Mouse (Mus musculus): ENCODE measurements around the gene Acot7. TPM values are rescaled to one million over a fixed set of nuclear protein-coding genes. Genes with fewer than 3 reads are reported as not detected.

Acot7 gene
- polyA plus RNA-seq, 1 experiment: 523 TPM

DNA sequence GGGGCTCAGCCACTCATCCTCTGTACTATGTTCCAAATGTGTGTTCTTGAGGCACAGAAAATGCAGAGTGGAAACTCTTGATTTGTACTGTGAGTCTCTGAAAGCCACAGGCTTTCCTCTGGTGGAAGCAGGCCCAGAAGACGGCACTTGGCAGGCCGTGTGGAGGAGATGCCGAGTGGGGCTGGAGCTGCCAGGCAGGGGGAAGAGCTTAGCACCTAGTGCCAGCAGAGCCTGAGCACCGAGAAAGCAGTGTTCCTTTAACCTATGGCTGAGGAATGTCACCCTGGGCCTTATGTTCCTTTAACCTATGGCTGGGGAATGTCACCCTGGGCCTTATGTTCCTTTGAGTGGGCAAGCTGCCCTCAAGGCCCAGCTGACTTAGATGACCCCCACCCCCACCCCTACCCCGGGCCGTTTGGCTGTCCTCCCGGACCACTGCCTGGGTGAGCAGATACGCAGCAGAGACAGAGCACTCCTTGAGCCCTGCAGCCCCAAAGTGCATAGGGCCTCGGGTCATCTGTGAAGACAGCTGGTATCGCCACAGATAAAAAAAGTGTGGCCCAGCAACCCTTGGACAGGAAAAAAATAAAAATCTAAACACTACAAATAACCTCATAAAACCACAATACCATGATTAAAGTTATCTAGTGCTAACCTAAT, 88.4 kb downstream of the Acot7 start:
- 3% methylated on average over 10 of the region's 10 CpGs for WGBS

GRCm38 (mm10) chr4:152267748-152268369, 89.9 kb downstream of the Acot7 start:
- no peaks in the 10 kb centered on the region for H3K27me3 ChIP-seq (ENCODE audit: control insufficient read depth, insufficient read depth, low read length)
- peak overlapping the region; percentile 50 for H3K27ac ChIP-seq (ENCODE audit: insufficient read depth, low read length)
- WGBS: 12% methylated on average over 13 of the region's 13 CpGs
- H3K4me1 ChIP-seq (ENCODE audit: control insufficient read depth, insufficient read depth, low read length): peaks cover 75% of the 10 kb centered on the region
- DNase-seq: peak; percentile 84 to 88
- no peak for TF ChIP-seq POLR2A (IDR thresholded peaks at IDR 0.05; ENCODE audit: borderline replicate concordance, insufficient read depth, low read length)
- H3K4me3 ChIP-seq (replicated peaks; ENCODE audit: insufficient read depth, low read depth, low read length): no peak overlapping the region

More for the DNA sequence above, 88.4 kb downstream of the Acot7 start:
- peak; percentile 82 to 87 for DNase-seq
- TF ChIP-seq CTCF (IDR thresholded peaks at IDR 0.05; ENCODE audit: borderline replicate concordance, insufficient read depth, low read depth, low read length): no peak
- TF ChIP-seq POLR2A (IDR thresholded peaks at IDR 0.05; ENCODE audit: borderline replicate concordance, insufficient read depth, low read length): no peak
- Histone ChIP-seq H3K27ac (ENCODE audit: insufficient read depth, low read length) (peak overlapping the region; percentile 37), H3K4me3 (replicated peaks; ENCODE audit: insufficient read depth, low read depth, low read length) (no peak overlapping the region), H3K27me3 (ENCODE audit: control insufficient read depth, insufficient read depth, low read length) (no peaks in the 10 kb centered on the region), H3K4me1 (ENCODE audit: control insufficient read depth, insufficient read depth, low read length) (peaks cover 86% of the 10 kb centered on the region)

GRCm38 (mm10) chr4:152269967-152270366, 92.0 kb downstream of the Acot7 start:
- Histone ChIP-seq H3K4me3 (replicated peaks; ENCODE audit: insufficient read depth, low read depth, low read length) (no peak overlapping the region), H3K27me3 (ENCODE audit: control insufficient read depth, insufficient read depth, low read length) (no peaks in the 10 kb centered on the region), H3K27ac (ENCODE audit: insufficient read depth, low read length) (no peak overlapping the region), H3K4me1 (ENCODE audit: control insufficient read depth, insufficient read depth, low read length) (peaks cover 64% of the 10 kb centered on the region)
- no peak for DNase-seq
- 83% methylated on average over 13 of the region's 13 CpGs for WGBS
- TF ChIP-seq POLR2A (IDR thresholded peaks at IDR 0.05; ENCODE audit: borderline replicate concordance, insufficient read depth, low read length): no peak
- TF ChIP-seq CTCF (IDR thresholded peaks at IDR 0.05; ENCODE audit: borderline replicate concordance, insufficient read depth, low read depth, low read length): no peak

DNA sequence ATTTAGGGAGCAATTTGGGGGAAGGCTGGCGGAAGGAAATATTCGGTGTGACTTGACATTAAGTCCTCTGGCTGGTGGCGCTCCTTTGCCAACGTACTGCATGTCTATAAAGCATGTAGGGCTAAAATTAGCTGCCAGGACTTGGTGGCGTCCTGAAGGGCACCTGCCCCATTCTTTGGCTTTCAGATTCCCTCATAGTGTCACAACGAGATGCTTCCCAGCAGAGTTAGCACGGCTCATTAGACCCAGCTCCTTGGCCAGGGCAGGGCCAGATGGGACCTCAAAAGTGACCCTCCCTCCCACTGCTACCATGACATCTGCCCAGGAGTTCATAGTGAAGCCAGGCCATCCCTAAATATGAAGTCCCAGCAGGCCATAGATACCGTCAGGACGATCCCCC, 92.7 kb downstream of the Acot7 start:
- WGBS: 39% methylated on average over 9 of the region's 9 CpGs
- no peak for DNase-seq
- TF ChIP-seq CTCF (IDR thresholded peaks at IDR 0.05; ENCODE audit: borderline replicate concordance, insufficient read depth, low read depth, low read length) (no peak), POLR2A (IDR thresholded peaks at IDR 0.05; ENCODE audit: borderline replicate concordance, insufficient read depth, low read length) (no peak)
- H3K4me1 ChIP-seq (ENCODE audit: control insufficient read depth, insufficient read depth, low read length): peaks cover 59% of the 10 kb centered on the region
- H3K4me3 ChIP-seq (replicated peaks; ENCODE audit: insufficient read depth, low read depth, low read length): no peak overlapping the region
- no peaks in the 10 kb centered on the region for H3K27me3 ChIP-seq (ENCODE audit: control insufficient read depth, insufficient read depth, low read length)
- no peak overlapping the region for H3K27ac ChIP-seq (ENCODE audit: insufficient read depth, low read length)

GRCm38 (mm10) chr4:152271334-152271733, 93.4 kb downstream of the Acot7 start:
- WGBS: 79% methylated on average over 11 of the region's 11 CpGs
- TF ChIP-seq CTCF (IDR thresholded peaks at IDR 0.05; ENCODE audit: borderline replicate concordance, insufficient read depth, low read depth, low read length) (no peak), POLR2A (IDR thresholded peaks at IDR 0.05; ENCODE audit: borderline replicate concordance, insufficient read depth, low read length) (no peak)
- Histone ChIP-seq H3K4me3 (replicated peaks; ENCODE audit: insufficient read depth, low read depth, low read length) (no peak overlapping the region), H3K27me3 (ENCODE audit: control insufficient read depth, insufficient read depth, low read length) (no peaks in the 10 kb centered on the region), H3K27ac (ENCODE audit: insufficient read depth, low read length) (no peak overlapping the region), H3K4me1 (ENCODE audit: control insufficient read depth, insufficient read depth, low read length) (peaks cover 53% of the 10 kb centered on the region)
- no peak for DNase-seq

GRCm38 (mm10) chr4:152272006-152272405, 94.1 kb downstream of the Acot7 start:
- WGBS: 85% methylated on average over 7 of the region's 7 CpGs
- Histone ChIP-seq H3K4me1 (ENCODE audit: control insufficient read depth, insufficient read depth, low read length) (peaks cover 51% of the 10 kb centered on the region), H3K4me3 (replicated peaks; ENCODE audit: insufficient read depth, low read depth, low read length) (no peak overlapping the region), H3K27ac (ENCODE audit: insufficient read depth, low read length) (no peak overlapping the region), H3K27me3 (ENCODE audit: control insufficient read depth, insufficient read depth, low read length) (no peaks in the 10 kb centered on the region)
- no peak for DNase-seq
- TF ChIP-seq POLR2A (IDR thresholded peaks at IDR 0.05; ENCODE audit: borderline replicate concordance, insufficient read depth, low read length) (no peak), CTCF (IDR thresholded peaks at IDR 0.05; ENCODE audit: borderline replicate concordance, insufficient read depth, low read depth, low read length) (no peak)

DNA sequence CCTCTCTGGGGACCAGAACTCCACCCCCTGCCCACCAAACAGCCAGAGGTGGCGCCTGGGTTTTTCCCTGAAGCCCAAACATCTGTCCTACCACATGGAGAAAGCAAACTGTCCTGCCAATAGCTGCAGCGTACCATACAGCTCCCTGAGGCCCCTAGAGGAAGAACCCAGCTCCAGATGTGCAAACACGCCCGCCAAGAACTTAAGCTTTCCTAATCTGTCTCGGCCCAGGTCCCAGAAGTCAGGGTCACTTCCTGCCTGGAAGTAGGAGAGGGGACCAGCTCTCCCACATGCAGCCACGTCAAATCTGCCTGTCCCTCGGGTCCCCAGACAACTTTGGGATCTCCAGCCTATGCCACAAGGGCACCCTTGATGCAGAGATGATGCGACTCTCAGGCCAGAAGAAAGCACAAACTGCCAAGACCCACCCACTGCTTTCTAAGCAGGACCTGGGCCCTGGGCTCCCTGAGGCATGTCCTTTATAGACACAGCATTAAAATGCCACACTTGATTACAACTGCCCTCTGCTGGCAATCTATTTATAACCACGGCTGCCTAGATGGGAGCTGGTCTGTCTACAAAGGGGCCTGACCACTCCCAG, 94.6 kb downstream of the Acot7 start:
- peaks cover 47% of the 10 kb centered on the region for H3K4me1 ChIP-seq (ENCODE audit: control insufficient read depth, insufficient read depth, low read length)
- no peak overlapping the region for H3K27ac ChIP-seq (ENCODE audit: insufficient read depth, low read length)
- no peak for DNase-seq
- H3K27me3 ChIP-seq (ENCODE audit: control insufficient read depth, insufficient read depth, low read length): no peaks in the 10 kb centered on the region
- TF ChIP-seq POLR2A (IDR thresholded peaks at IDR 0.05; ENCODE audit: borderline replicate concordance, insufficient read depth, low read length) (no peak), CTCF (IDR thresholded peaks at IDR 0.05; ENCODE audit: borderline replicate concordance, insufficient read depth, low read depth, low read length) (peak; percentile 14; the same call in 1 of the 2 replicates)
- 62% methylated on average over 9 of the region's 9 CpGs for WGBS
- no peak overlapping the region for H3K4me3 ChIP-seq (replicated peaks; ENCODE audit: insufficient read depth, low read depth, low read length)

DNA sequence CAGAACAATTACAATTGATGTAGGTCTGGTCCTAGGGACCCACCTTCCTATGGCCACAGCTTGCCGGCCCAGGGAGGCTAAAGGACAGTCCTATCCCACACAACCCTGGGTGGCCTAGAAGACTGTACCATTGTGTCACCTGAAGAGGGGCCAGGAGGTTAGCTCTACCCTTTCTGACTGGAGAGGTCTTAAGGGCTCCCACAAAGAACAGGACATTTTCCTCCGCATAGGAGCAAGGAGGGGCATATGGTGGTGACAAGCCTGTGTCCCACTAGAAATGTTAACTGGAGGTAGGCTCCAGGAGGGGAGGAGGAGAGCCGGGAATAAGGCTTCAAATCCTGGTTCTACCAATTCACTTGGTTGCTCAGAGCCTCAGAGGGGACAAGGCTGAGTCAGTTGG, 95.3 kb downstream of the Acot7 start:
- no peak overlapping the region for H3K4me3 ChIP-seq (replicated peaks; ENCODE audit: insufficient read depth, low read depth, low read length)
- 63% methylated on average over 3 of the region's 3 CpGs for WGBS
- H3K27ac ChIP-seq (ENCODE audit: insufficient read depth, low read length): 0 out of 2 replicates have a peak overlapping the region, but pooled peaks have one; percentile 3
- DNase-seq: no peak
- H3K4me1 ChIP-seq (ENCODE audit: control insufficient read depth, insufficient read depth, low read length): peaks cover 41% of the 10 kb centered on the region
- TF ChIP-seq CTCF (IDR thresholded peaks at IDR 0.05; ENCODE audit: borderline replicate concordance, insufficient read depth, low read depth, low read length) (no peak), POLR2A (IDR thresholded peaks at IDR 0.05; ENCODE audit: borderline replicate concordance, insufficient read depth, low read length) (no peak)
- no peaks in the 10 kb centered on the region for H3K27me3 ChIP-seq (ENCODE audit: control insufficient read depth, insufficient read depth, low read length)
